In genomic region chr2:101665058-101665702, GRCm38 (mm10) we compare ENCODE assay signal across 7 mouse cellular contexts. TPM values are rescaled to one million over a fixed set of nuclear protein-coding genes. Genes with fewer than 3 reads are reported as not detected.
A peak's percentile ranks its signal among the peaks of the same experiment; 100 is the strongest.
DNase-seq lines count a peak whose midpoint lies in the region; ATAC-seq lines count a peak whose summit lies in the region.

No protein-coding gene starts in this region.

- no peaks in the 10 kb centered on the region for H3K36me3 ChIP-seq in intestine, embryonic 15.5 days
- H3K36me3 ChIP-seq in midbrain, embryonic 10.5 days, result no peaks in the 10 kb centered on the region

- no peak overlapping the region for H3K9ac ChIP-seq in intestine, embryonic 15.5 days

- peak; percentile 67 for ATAC-seq in intestine, embryonic 15.5 days

- no peak overlapping the region for H3K4me2 ChIP-seq in intestine, embryonic 15.5 days (replicated peaks)

- H3K4me1 ChIP-seq in intestine, embryonic 15.5 days (replicated peaks), result no peaks in the 10 kb centered on the region
- 0 out of 2 replicates have a peak, but pooled peaks cover 3% of the 10 kb centered on the region for H3K4me1 ChIP-seq in midbrain, embryonic 10.5 days

- H3K4me3 ChIP-seq in intestine, embryonic 15.5 days (replicated peaks), result no peak overlapping the region
- no peak overlapping the region for H3K4me3 ChIP-seq in midbrain, embryonic 10.5 days

- peak; percentile 51 to 58 for DNase-seq in adrenal gland, adult 18-20 months (ENCODE audit: low spot score in 2 of 2)
- DNase-seq in embryo, embryonic 10.5 days (ENCODE audit: low spot score), result peak; percentile 90
- peak; percentile 59 for DNase-seq in gastrocnemius, postnatal 25 days
- DNase-seq in left cerebral cortex, postnatal 14 days (ENCODE audit: low spot score in 2 of 2), result peak; percentile 79 to 86
- peak; percentile 71 for DNase-seq in midbrain, embryonic 10.5 days (ENCODE audit: low spot score)
- DNase-seq in skeletal muscle tissue, adult 2 months (ENCODE audit: low read depth, low spot score), result peak; percentile 41

- 20% methylated on average over 9 of the region's 9 CpGs for WGBS in intestine, embryonic 15.5 days
- 27% methylated on average over 9 of the region's 9 CpGs for WGBS in midbrain, embryonic 10.5 days

- H3K27me3 ChIP-seq in intestine, embryonic 15.5 days (replicated peaks), result no peaks in the 10 kb centered on the region
- no peaks in the 10 kb centered on the region for H3K27me3 ChIP-seq in midbrain, embryonic 10.5 days (ENCODE audit: low read depth, poor library complexity, severe bottlenecking)

- intact Hi-C loops in left cerebral cortex, postnatal 14 days (cut with DNase I), result no loop called here

- no peak overlapping the region for H3K27ac ChIP-seq in intestine, embryonic 15.5 days
- peak overlapping the region; percentile 66 for H3K27ac ChIP-seq in midbrain, embryonic 10.5 days (replicated peaks)

- H3K9me3 ChIP-seq in intestine, embryonic 15.5 days, result no peaks in the 10 kb centered on the region
- H3K9me3 ChIP-seq in midbrain, embryonic 10.5 days (replicated peaks), result no peaks in the 10 kb centered on the region

RNA-seq across cellular contexts. Expression of gene Traf6, which starts 13.0 kb away (rescaled TPM):
- total RNA-seq in adrenal gland, adult 18-20 months (2021), result 10 to 100 TPM; 21.0 to 22.9 TPM
- 1 to 10 TPM; 7.8 to 8.6 TPM for total RNA-seq in gastrocnemius, postnatal 25 days (2021)
- polyA plus RNA-seq in intestine, embryonic 15.5 days (2015; fragmentation: Nextera tagmentation; extraction: Ambion mirVana), result 8.2 and 9.2 TPM in 2 replicates
- total RNA-seq in left cerebral cortex, postnatal 14 days (2021), result 1 to 10 TPM; 9.0 to 9.3 TPM
- 16.9 and 18.7 TPM in 2 replicates for polyA plus RNA-seq in midbrain, embryonic 10.5 days (2016; fragmentation: Nextera tagmentation; extraction: Ambion mirVana)

RNA-seq across cellular contexts. Expression of gene B230118H07Rik, which starts 15.8 kb away (rescaled TPM):
- total RNA-seq in adrenal gland, adult 18-20 months (2021), result 10 to 100 TPM; 24.7 to 28.4 TPM
- 10 to 100 TPM; 69.9 to 72.1 TPM for total RNA-seq in gastrocnemius, postnatal 25 days (2021)
- polyA plus RNA-seq in intestine, embryonic 15.5 days (2015; fragmentation: Nextera tagmentation; extraction: Ambion mirVana), result 52.0 and 57.2 TPM in 2 replicates
- total RNA-seq in left cerebral cortex, postnatal 14 days (2021), result 10 to 100 TPM; 21.2 to 24.3 TPM
- 57.4 and 64.1 TPM in 2 replicates for polyA plus RNA-seq in midbrain, embryonic 10.5 days (2016; fragmentation: Nextera tagmentation; extraction: Ambion mirVana)

RNA-seq across cellular contexts. Expression of gene Rag1, which starts 15.9 kb away (rescaled TPM):
- not detected for total RNA-seq in adrenal gland, adult 18-20 months (2021)
- under 1 TPM in 1 of 2 experiments, not detected in 1; 0.35 TPM for total RNA-seq in gastrocnemius, postnatal 25 days (2021)
- polyA plus RNA-seq in intestine, embryonic 15.5 days (2015; fragmentation: Nextera tagmentation; extraction: Ambion mirVana), result 0.03 TPM in 1 of 2 replicates, not detected in the other
- total RNA-seq in left cerebral cortex, postnatal 14 days (2021), result under 1 TPM; 0.27 to 0.37 TPM
- 0.02 and 0.10 TPM in 2 replicates for polyA plus RNA-seq in midbrain, embryonic 10.5 days (2016; fragmentation: Nextera tagmentation; extraction: Ambion mirVana)

RNA-seq across cellular contexts. Expression of gene Rag2, which starts 40.7 kb away (rescaled TPM):
- not detected for total RNA-seq in adrenal gland, adult 18-20 months (2021)
- total RNA-seq in gastrocnemius, postnatal 25 days (2021), result not detected
- polyA plus RNA-seq in intestine, embryonic 15.5 days (2015; fragmentation: Nextera tagmentation; extraction: Ambion mirVana), result 0.08 and 0.09 TPM in 2 replicates
- total RNA-seq in left cerebral cortex, postnatal 14 days (2021), result not detected
- polyA plus RNA-seq in midbrain, embryonic 10.5 days (2016; fragmentation: Nextera tagmentation; extraction: Ambion mirVana), result not detected in 2 replicates
